Mouse (Mus musculus) spleen, adult 2 months (tissue): ENCODE results near the gene Ndufb6. TPM values are rescaled to one million over a fixed set of nuclear protein-coding genes. Genes with fewer than 3 reads are reported as not detected.

Experiments
- DNase-seq, 2 experiments: peaks; one replicate each; pipeline versions ENCODE4 v3.0.0 to v3.0.0-alpha.2; 2012 to 2021; ENCODE audit warnings: low spot score in 2 of 2, low read depth in 1 of 2
- H3K27ac ChIP-seq: fragments of 200-500 bp; 2 replicates; pipeline ENCODE4 v1.5.1; 2012; ENCODE audit warnings: low read length, inconsistent platforms; ENCODE audit not compliant: insufficient read depth
- H3K27me3 ChIP-seq: fragments of 200-500 bp; 2 replicates; pipeline ENCODE4 v1.6.1; 2012; ENCODE audit warnings: mild to moderate bottlenecking, moderate library complexity, low read length, inconsistent platforms; ENCODE audit not compliant: control insufficient read depth, insufficient read depth
- H3K36me3 ChIP-seq: fragments of 200-500 bp; 2 replicates; pipeline ENCODE4 v1.6.1; 2012; ENCODE audit warnings: mild to moderate bottlenecking, low read length, inconsistent platforms; ENCODE audit not compliant: control insufficient read depth, insufficient read depth
- H3K4me1 ChIP-seq: fragments of 200-500 bp; 2 replicates; pipeline ENCODE4 v1.6.1; 2011; ENCODE audit warnings: inconsistent platforms; ENCODE audit not compliant: control insufficient read depth, insufficient read depth, insufficient read length
- H3K4me3 ChIP-seq: fragments of 200-500 bp; 2 replicates; pipeline ENCODE4 v1.5.1; 2011; ENCODE audit warnings: mild to moderate bottlenecking, inconsistent platforms; ENCODE audit not compliant: insufficient read depth, insufficient read length; ENCODE audit errors: extremely low read depth
- CTCF ChIP-seq: fragments of 200-500 bp; IDR thresholded peaks from 2 replicates; pipeline ENCODE4 v1.5.1; 2011; ENCODE audit warnings: mild to moderate bottlenecking, inconsistent platforms; ENCODE audit not compliant: insufficient read depth, insufficient read length, insufficient replicate concordance; ENCODE audit errors: extremely low read depth
- POLR2A ChIP-seq: fragments of 200-500 bp; IDR thresholded peaks from 2 replicates; pipeline ENCODE4 v1.6.1; 2011; ENCODE audit warnings: low read depth, low read length, inconsistent platforms
- WGBS: fragments of 180-500 bp; shearing (Covaris S2); methylation state at CpG from one replicate; pipeline ENCODE4 v1.1.7; 2018; 5-methylcytosine and 5-hydroxymethylcytosine counted together
- polyA plus RNA-seq: library from polyadenylated mRNA; depleted of rRNA; stranded (reverse); fragments of >200 nt; gene quantifications from 2 replicates; pipeline ENCODE4 v1.2.3, GENCODE M21; 2012; rRNA removed

The Ndufb6 gene
- polyA plus RNA-seq, 1 experiment: 27.5 TPM

GRCm38 (mm10) chr4:40229723-40230122 is 49.5 kb downstream of the Ndufb6 start:
- WGBS: 89% methylated on average over 6 of the region's 6 CpGs
- H3K27me3 ChIP-seq: no peaks in the 10 kb centered on the region
- no peak for DNase-seq
- peaks cover 27% of the 10 kb centered on the region for H3K36me3 ChIP-seq
- no peak for TF ChIP-seq CTCF
- TF ChIP-seq POLR2A: no peak
- no peak overlapping the region for H3K27ac ChIP-seq
- H3K4me1 ChIP-seq: no peaks in the 10 kb centered on the region
- no peak overlapping the region for H3K4me3 ChIP-seq

DNA sequence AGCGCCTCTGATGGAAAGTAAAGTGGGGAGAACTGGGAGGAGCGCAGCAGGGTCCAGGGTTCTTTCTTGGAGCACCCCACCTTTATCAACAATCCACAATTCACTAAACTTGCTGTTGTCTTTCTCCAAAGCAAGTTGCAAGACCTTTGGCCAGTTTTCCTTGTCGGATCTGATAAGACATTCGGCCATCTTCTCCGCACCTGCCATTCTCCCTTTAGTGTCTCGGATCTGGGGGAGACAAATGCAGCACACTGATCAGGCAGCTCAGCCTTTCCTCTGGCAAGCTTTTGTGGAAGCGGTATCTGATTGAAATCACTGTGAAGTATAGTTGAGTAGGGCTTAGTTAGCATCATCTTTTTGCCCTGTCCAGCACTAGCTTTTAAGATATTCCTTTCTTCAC is 51.3 kb downstream of the Ndufb6 start:
- DNase-seq: no peak
- Histone ChIP-seq H3K36me3 (peaks cover 31% of the 10 kb centered on the region), H3K4me1 (no peaks in the 10 kb centered on the region), H3K4me3 (no peak overlapping the region), H3K27ac (no peak overlapping the region), H3K27me3 (no peaks in the 10 kb centered on the region)
- 95% methylated on average over 7 of the region's 7 CpGs for WGBS
- TF ChIP-seq CTCF: no peak
- TF ChIP-seq POLR2A: no peak

DNA sequence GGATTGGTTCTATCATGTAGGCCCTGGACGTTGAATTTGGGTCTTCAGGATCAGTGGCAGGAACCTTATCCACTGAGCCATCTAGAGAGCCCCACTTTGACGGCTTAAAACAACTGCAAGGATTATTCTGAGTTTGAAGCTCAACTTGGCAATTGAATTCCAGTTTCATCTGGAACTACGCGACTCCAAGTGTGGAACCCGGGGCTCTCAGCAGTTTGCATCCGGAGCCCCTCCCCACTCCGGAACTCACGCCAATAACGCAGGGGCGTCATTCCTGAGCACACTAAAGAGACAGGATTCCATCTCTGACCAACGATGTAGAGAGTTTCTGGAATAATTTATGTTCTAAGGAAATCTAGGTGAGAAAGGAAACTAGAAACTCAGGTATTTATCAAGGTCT is 52.1 kb downstream of the Ndufb6 start:
- DNase-seq: no peak
- H3K36me3 ChIP-seq: peaks cover 38% of the 10 kb centered on the region
- WGBS: 95% methylated on average over 11 of the region's 11 CpGs

DNA sequence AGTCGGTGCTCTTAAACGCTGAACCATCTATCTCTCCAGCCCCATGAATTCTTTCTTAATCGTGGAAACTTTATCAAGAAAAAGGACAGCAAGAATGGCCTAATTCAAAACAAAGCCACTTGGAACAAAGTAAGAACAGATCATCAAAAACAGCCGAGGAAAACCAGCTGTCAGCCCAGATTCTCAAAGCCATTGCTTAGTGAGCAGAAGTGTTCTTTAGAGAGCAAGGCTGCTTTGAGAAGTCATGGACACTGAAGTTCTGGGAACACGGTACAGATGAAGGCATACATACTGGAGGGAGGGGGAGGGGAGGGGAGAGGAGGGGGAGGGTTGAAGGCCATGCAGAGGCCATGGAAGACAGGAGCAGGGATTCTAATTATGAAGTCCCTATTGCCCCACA is 53.1 kb downstream of the Ndufb6 start:
- Histone ChIP-seq H3K36me3 (peaks cover 45% of the 10 kb centered on the region), H3K4me1 (no peaks in the 10 kb centered on the region), H3K4me3 (no peak overlapping the region), H3K27ac (no peak overlapping the region), H3K27me3 (no peaks in the 10 kb centered on the region)
- 92% methylated on average over 5 of the region's 5 CpGs for WGBS
- no peak for DNase-seq
- TF ChIP-seq POLR2A: no peak
- TF ChIP-seq CTCF: no peak

More for the DNA sequence above, 52.1 kb downstream of the Ndufb6 start:
- no peaks in the 10 kb centered on the region for H3K4me1 ChIP-seq
- TF ChIP-seq CTCF (no peak), POLR2A (no peak)
- no peak overlapping the region for H3K27ac ChIP-seq
- H3K4me3 ChIP-seq: no peak overlapping the region
- no peaks in the 10 kb centered on the region for H3K27me3 ChIP-seq

- TF ChIP-seq POLR2A: no peak
- no peak for TF ChIP-seq CTCF
- Histone ChIP-seq H3K4me3 (no peak overlapping the region), H3K27ac (no peak overlapping the region), H3K27me3 (no peaks in the 10 kb centered on the region), H3K4me1 (no peaks in the 10 kb centered on the region), H3K36me3 (peaks cover 50% of the 10 kb centered on the region)
- DNase-seq: no peak
- WGBS: 86% methylated on average over 21 of the region's 21 CpGs
Observed at GRCm38 (mm10) chr4:40221876-40222585, 57.2 kb downstream of the Ndufb6 start.

GRCm38 (mm10) chr4:40221004-40221760 is 58.0 kb downstream of the Ndufb6 start:
- Histone ChIP-seq H3K4me1 (no peaks in the 10 kb centered on the region), H3K27me3 (no peaks in the 10 kb centered on the region), H3K4me3 (no peak overlapping the region), H3K27ac (no peak overlapping the region), H3K36me3 (peaks cover 53% of the 10 kb centered on the region)
- TF ChIP-seq POLR2A (no peak), CTCF (no peak)
- DNase-seq: no peak
- 88% methylated on average over 14 of the region's 14 CpGs for WGBS

Other genes with a start within 250 kb of the Ndufb6 start
- gene Aco1, start 136.3 kb downstream of the Ndufb6 start, polyA plus RNA-seq: 11.4 and 12.3 TPM in 2 replicates
- 22.2 and 23.2 TPM in 2 replicates for gene Ddx58, start 39.6 kb downstream of the Ndufb6 start, polyA plus RNA-seq
- gene Smim27, start 9.8 kb downstream of the Ndufb6 start, polyA plus RNA-seq: 13.1 and 13.9 TPM in 2 replicates
- gene Topors, start 9.6 kb downstream of the Ndufb6 start, polyA plus RNA-seq: 2.5 and 3.3 TPM in 2 replicates
- gene Tmem215, start 192.8 kb upstream of the Ndufb6 start, polyA plus RNA-seq: 3.5 and 4.0 TPM in 2 replicates